8 mouse cellular contexts compared by ENCODE assay signal in genomic region chr7:73584009-73584995, GRCm38 (mm10). TPM values are rescaled to one million over a fixed set of nuclear protein-coding genes. Genes with fewer than 3 reads are reported as not detected.
A peak's percentile ranks its signal among the peaks of the same experiment; 100 is the strongest.
DNase-seq lines count a peak whose midpoint lies in the region; ATAC-seq lines count a peak whose summit lies in the region.

No protein-coding gene starts in this region.

- no peaks in the 10 kb centered on the region for H3K9me3 ChIP-seq in embryonic facial prominence, embryonic 11.5 days (replicated peaks; ENCODE audit: control insufficient read depth, low read length)
- H3K9me3 ChIP-seq in limb, embryonic 11.5 days (ENCODE audit: control insufficient read depth, low read length) = no peaks in the 10 kb centered on the region

- peaks cover 3% of the 10 kb centered on the region for H3K4me1 ChIP-seq in embryonic facial prominence, embryonic 11.5 days (ENCODE audit: control insufficient read depth, insufficient read depth, low read length)
- peaks cover 11% of the 10 kb centered on the region; the same call in 1 of the 2 replicates for H3K4me1 ChIP-seq in limb, embryonic 11.5 days (ENCODE audit: control insufficient read depth, insufficient read depth, low read length)

- H3K4me3 ChIP-seq in embryonic facial prominence, embryonic 11.5 days (ENCODE audit: low read depth, low read length) = no peak overlapping the region
- H3K4me3 ChIP-seq in limb, embryonic 11.5 days (ENCODE audit: low read depth, low read length) = no peak overlapping the region

- no peaks in the 10 kb centered on the region for H3K36me3 ChIP-seq in embryonic facial prominence, embryonic 11.5 days (replicated peaks; ENCODE audit: control insufficient read depth, insufficient read depth, low read depth, low read length)
- no peaks in the 10 kb centered on the region for H3K36me3 ChIP-seq in limb, embryonic 11.5 days (ENCODE audit: control insufficient read depth, insufficient read depth, low read length)
- no peaks in the 10 kb centered on the region for H3K36me3 ChIP-seq in splenic B cell, adult 2 months (ENCODE audit: control insufficient read depth, insufficient read depth, low read length, poor library complexity, severe bottlenecking)

- H3K27me3 ChIP-seq in embryonic facial prominence, embryonic 11.5 days (ENCODE audit: control insufficient read depth, insufficient read depth, low read length) = no peaks in the 10 kb centered on the region
- no peaks in the 10 kb centered on the region for H3K27me3 ChIP-seq in limb, embryonic 11.5 days (ENCODE audit: control insufficient read depth, insufficient read depth, low read length)
- no peaks in the 10 kb centered on the region for H3K27me3 ChIP-seq in splenic B cell, adult 2 months (ENCODE audit: control insufficient read depth, insufficient read depth, low read length, poor library complexity, severe bottlenecking)

- DNase-seq in cerebellum, postnatal 25 days = peak; percentile 25 to 58
- DNase-seq in CD4-positive, CD25-positive, alpha-beta regulatory T cell, adult 2 months (ENCODE audit: low read depth, low spot score) = peak; percentile 78
- peak; percentile 61 for DNase-seq in embryonic facial prominence, embryonic 11.5 days (ENCODE audit: low spot score)
- peak; percentile 67 for DNase-seq in heart, postnatal 4 days
- DNase-seq in limb, embryonic 11.5 days (ENCODE audit: low spot score) = no peak
- peak; percentile 87 for DNase-seq in splenic B cell, adult 2 months (ENCODE audit: low read depth, low spot score)

- ATAC-seq in cerebellum, adult (ENCODE audit: insufficient number of reproducible peaks, low FRiP score, low TSS enrichment) = no peak
- peak; percentile 29; the same call in 1 of the 2 replicates for ATAC-seq in embryonic facial prominence, embryonic 11.5 days (replicated peaks; ENCODE audit: insufficient number of reproducible peaks, low FRiP score, low TSS enrichment, low read depth)
- no peak for ATAC-seq in limb, embryonic 11.5 days (ENCODE audit: insufficient number of reproducible peaks, low FRiP score, low TSS enrichment, low read depth)
- peak; percentile 68 for ATAC-seq in megakaryocyte-erythroid progenitor cell, adult 5-6 weeks (replicated peaks; ENCODE audit: low FRiP score, low TSS enrichment, poor library complexity, severe bottlenecking)

- H3K9ac ChIP-seq in embryonic facial prominence, embryonic 11.5 days (replicated peaks; ENCODE audit: low read length) = peak overlapping the region; percentile 32; the same call in 1 of the 2 replicates
- H3K9ac ChIP-seq in limb, embryonic 11.5 days (ENCODE audit: low read length) = 0 out of 2 replicates have a peak overlapping the region, but pooled peaks have one; percentile 22

- peak overlapping the region; percentile 65; the same call in 1 of the 2 replicates for H3K27ac ChIP-seq in embryonic facial prominence, embryonic 11.5 days (replicated peaks; ENCODE audit: low read depth, low read length)
- peak overlapping the region; percentile 70 for H3K27ac ChIP-seq in limb, embryonic 11.5 days (replicated peaks; ENCODE audit: low read depth, low read length)

- WGBS in embryonic facial prominence, embryonic 11.5 days = 45% methylated on average over 13 of the region's 13 CpGs
- 70% methylated on average over 13 of the region's 13 CpGs for WGBS in limb, embryonic 11.5 days

- no peak overlapping the region for H3K4me2 ChIP-seq in embryonic facial prominence, embryonic 11.5 days (ENCODE audit: low read depth, low read length)
- H3K4me2 ChIP-seq in limb, embryonic 11.5 days (ENCODE audit: low read depth, severe bottlenecking) = no peak overlapping the region

RNA-seq across cellular contexts. Expression of gene Chd2, which starts 42.7 kb away (rescaled TPM):
- 46.6 and 47.8 TPM in 2 replicates for polyA plus RNA-seq in embryonic facial prominence, embryonic 11.5 days (2014; fragmentation: Nextera tagmentation; extraction: Ambion mirVana)
- total RNA-seq in heart, postnatal 4 days (2021) = 10 to 100 TPM; 57.3 to 61.0 TPM
- polyA plus RNA-seq in limb, embryonic 11.5 days (2014; fragmentation: Nextera tagmentation; extraction: Ambion mirVana) = 48.9 and 64.6 TPM in 2 replicates
- 48.8 and 57.3 TPM in 2 replicates for total RNA-seq in megakaryocyte-erythroid progenitor cell, adult 5-6 weeks (2014; fragmentation: Nextera tagmentation)
- 101 and 150 TPM in 2 replicates for total RNA-seq in megakaryocyte-erythroid progenitor cell, adult 5-6 weeks (2017)

Comparison
In these comparisons a context has a peak if more than half of its experiments do, and no peak if none do; other contexts are left out.
1. ATAC-seq: peak in embryonic facial prominence, embryonic 11.5 days (single experiment) and megakaryocyte-erythroid progenitor cell, adult 5-6 weeks (single experiment); none in cerebellum, adult (single experiment) and limb, embryonic 11.5 days (single experiment).